Mouse (Mus musculus) left cerebral cortex, adult 2 months (tissue): ENCODE measurements around the gene Il24. TPM values are rescaled to one million over a fixed set of nuclear protein-coding genes. Genes with fewer than 3 reads are reported as not detected.

Source experiments
- DNase-seq, 2 experiments: peaks; one replicate each; pipeline ENCODE4 v3.0.0; 2021 to 2022; ENCODE audit warnings: low spot score in 2 of 2, mixed read lengths in 1 of 2; ENCODE audit errors: extremely low spot score in 1 of 2
- H3K27ac ChIP-seq: fragments of 200-600 bp; 2 replicates; pipeline ENCODE4 v1.8.1; 2022
- H3K4me3 ChIP-seq: fragments of 200-600 bp; 2 replicates; pipeline ENCODE4 v1.8.1; 2022
- CTCF ChIP-seq: fragments of 200-600 bp; IDR thresholded peaks from 2 replicates; pipeline ENCODE4 v1.8.1; 2022; ENCODE audit warnings: antibody characterized with exemption, mild to moderate bottlenecking, moderate library complexity
- intact Hi-C: fragments of 180-260 bp; cut with DNase I; formaldehyde crosslinking; loops from one replicate; pipeline ENCODE4 v1.15.1; 2025
- long read RNA-seq, 2 experiments: library from polyadenylated mRNA; stranded (forward); transcript quantifications; one replicate each; pipeline ENCODE4 v2.0.0; 2021; ENCODE audit warnings: borderline mapping rate in 2 of 2
- total RNA-seq, 2 experiments: library from RNA; stranded (reverse); gene quantifications; 2 replicates each; pipeline ENCODE4 v1.2.3; 2021

Gene Il24
- not detected for total RNA-seq
- long read RNA-seq, experiment 1 = 0 reads
- long read RNA-seq, experiment 2 = 0 reads

DNA sequence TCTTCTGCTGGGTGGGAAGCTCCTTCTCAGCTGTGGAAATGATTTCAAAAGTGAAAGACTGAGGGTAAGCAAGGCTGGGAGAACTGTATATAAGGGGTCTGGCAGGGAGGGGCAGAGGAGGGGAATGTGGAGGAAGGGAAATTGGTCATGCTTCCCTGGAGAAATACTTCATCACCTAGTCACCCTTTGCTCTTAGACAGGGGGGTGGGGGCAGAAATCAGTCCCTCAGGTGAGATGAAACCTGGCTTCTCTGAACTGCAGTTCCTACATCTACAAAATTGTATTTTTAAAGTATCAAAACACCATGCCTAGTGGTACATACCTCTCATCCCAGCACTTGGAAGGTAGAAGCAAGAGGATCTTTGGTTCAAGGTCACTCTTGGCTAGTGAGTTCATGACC, at the start of gene Il24:
Gene Il24 (minus strand): TSS at position 101 of the 400 bp plus-strand sequence.
- intact Hi-C loops = no loop called here
- no peak for TF ChIP-seq CTCF
- no peak for DNase-seq
- Histone ChIP-seq H3K27ac (no peak within 1 kb of the TSS), H3K4me3 (no peak within 1 kb of the TSS)

DNA sequence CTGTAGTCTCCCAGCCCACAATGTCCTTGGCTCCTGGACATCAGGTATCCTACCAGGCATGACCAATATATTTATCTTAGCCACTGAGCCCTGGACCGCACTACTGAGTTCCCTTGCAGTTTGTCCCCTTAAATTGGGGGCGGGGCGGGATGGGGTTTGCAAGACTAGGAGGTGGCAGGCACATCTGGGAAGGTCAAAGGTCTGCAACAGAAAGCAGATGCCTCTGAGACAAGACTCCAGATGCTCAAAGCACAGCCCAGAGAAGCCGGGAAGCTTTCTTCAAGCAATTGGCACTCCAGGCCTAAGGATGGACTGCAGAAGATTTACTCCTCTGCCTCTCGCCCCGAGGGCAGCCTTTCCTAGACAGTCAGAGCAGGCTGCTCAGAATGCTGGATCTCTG, 49.1 kb upstream of the Il24 start:
- DNase-seq = no peak
- no peak overlapping the region for H3K4me3 ChIP-seq
- no peak for TF ChIP-seq CTCF
- intact Hi-C loops = no loop called here
- no peak overlapping the region for H3K27ac ChIP-seq

DNA sequence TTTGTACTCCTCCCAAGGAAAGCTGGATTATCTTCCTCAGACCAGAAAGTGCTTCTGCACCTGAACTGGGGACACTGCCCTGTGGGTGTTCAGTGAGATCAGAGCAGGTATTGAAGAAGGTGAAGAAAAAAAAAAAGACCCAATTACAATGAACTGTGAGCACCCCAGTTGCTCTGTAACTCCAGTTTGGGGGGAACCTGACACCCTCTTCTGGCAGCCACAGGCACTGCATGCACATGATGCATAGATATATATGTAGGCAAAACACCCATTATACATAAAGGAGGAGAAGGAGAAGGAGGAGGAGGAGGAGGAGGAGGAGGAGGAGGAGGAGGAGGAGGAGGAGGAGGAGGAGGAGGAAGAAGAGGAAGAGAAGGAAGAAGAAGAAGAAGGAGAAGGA, 39.2 kb upstream of the Il24 start:
- DNase-seq = no peak
- Histone ChIP-seq H3K27ac (no peak overlapping the region), H3K4me3 (no peak overlapping the region)
- TF ChIP-seq CTCF = peak; percentile 15
- intact Hi-C loops = no loop called here

DNA sequence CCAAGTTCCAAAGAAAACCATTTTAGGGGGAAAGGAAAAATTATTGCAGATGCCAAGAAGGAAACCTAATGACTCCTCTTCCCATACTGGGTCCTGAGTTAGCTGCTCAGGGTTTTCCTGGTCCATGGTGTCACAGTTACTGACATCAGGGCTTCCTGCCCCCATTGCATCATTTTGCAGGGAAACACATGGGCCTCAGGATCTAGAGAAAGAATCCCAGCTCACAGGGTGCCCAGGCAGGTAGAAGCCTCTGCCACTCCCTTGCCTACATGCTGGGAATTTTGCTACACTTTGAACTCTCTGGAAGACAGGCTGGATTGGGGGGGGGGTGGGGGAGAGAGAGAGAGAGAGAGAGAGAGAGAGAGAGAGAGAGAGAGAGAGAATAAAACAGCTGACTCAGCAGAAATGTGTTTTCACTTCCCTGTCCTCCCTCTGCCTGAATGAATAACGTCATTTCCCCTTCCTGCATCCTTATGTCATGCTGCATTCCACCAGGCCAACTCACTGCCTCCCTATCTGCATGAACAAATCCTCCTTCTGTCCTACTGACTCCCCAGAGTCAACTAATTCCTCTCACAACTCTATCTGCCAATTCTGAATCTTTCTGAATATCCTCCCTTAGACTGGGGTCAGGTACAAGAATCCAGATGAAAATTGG, 31.2 kb upstream of the Il24 start:
- TF ChIP-seq CTCF = no peak
- DNase-seq = no peak
- intact Hi-C loops = no loop called here

DNA sequence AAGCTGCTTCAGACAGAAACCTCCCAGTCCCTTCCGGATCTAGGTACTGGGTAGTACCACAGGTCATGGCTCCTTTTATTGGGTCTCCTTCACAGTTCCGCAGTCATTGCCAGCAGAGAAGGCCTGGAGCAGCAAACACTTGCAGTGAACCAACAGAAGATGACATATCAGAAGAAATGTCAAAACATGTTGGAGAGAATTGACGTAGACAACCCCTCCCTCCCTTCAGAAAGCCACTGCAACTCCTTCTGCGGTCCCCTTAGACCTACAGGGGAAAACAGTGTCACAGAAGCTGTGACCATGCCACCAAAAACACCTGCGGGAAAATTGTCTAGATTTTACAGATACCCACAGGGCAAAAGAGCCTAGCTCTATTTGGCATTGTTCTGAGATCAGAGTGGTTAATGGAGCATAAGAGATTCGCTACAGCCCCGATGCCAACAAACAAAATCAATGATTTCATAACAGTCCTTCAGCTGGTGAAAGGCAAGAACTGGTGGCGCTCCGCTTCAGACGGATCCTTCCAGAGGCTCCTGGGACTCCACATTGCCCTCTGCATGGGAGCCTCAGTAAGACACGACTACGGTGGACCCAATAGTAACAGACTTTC, 24.3 kb upstream of the Il24 start, which contains the start of gene Il20:
Gene Il20 (minus strand): TSS at position 51 of the 610 bp plus-strand sequence.
- intact Hi-C loops = no loop called here
- Histone ChIP-seq H3K27ac (no peak within 1 kb of the TSS), H3K4me3 (no peak within 1 kb of the TSS)
- DNase-seq = no peak
- TF ChIP-seq CTCF = no peak

More for the DNA sequence above, 31.2 kb upstream of the Il24 start:
- Histone ChIP-seq H3K27ac (no peak overlapping the region), H3K4me3 (no peak overlapping the region)

DNA sequence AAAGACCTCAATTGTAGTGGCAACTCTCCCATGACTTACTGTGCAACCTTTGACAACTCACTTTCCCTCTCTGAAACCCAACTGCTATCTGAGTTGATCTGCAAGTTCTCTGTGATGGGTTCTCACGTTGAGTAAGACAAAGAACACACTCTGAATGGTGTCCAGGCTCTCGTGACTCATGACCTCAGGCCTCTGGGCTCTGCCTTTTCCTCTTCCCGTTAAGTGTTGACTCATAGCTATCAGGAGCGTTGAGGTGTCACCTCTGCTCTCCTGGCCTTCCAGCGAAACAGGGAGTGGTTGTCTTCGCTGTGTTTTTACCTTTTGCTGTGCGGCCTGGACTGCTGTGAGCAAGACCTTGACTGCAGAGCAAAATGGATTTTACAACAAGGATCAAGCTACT, 15.3 kb upstream of the Il24 start:
- DNase-seq = no peak

DNA sequence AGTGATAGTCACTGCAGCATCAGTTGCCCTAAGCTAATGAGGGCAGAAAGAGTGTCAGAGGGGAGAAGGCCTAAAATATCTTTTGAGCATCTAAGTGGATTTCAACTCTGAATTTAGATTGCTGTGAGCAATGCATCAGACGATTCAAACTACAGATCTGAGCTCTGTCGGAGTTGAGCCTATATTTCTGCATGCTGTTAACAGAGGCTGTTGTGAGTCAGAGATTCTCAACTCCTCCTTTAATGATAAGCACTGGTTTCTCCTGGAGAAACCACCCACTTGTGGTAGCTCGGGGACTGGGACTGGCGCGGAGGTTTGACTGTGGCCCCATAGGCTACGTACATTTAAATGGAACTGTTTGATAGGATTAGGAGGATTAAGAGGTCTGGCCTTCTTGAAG, 7.2 kb upstream of the Il24 start:
- DNase-seq = no peak
- no peak for TF ChIP-seq CTCF
- no peak overlapping the region for H3K27ac ChIP-seq
- H3K4me3 ChIP-seq = no peak overlapping the region
- intact Hi-C loops = no loop called here

More for the DNA sequence above, 15.3 kb upstream of the Il24 start:
- intact Hi-C loops = no loop called here
- no peak overlapping the region for H3K27ac ChIP-seq
- H3K4me3 ChIP-seq = no peak overlapping the region
- TF ChIP-seq CTCF = no peak

DNA sequence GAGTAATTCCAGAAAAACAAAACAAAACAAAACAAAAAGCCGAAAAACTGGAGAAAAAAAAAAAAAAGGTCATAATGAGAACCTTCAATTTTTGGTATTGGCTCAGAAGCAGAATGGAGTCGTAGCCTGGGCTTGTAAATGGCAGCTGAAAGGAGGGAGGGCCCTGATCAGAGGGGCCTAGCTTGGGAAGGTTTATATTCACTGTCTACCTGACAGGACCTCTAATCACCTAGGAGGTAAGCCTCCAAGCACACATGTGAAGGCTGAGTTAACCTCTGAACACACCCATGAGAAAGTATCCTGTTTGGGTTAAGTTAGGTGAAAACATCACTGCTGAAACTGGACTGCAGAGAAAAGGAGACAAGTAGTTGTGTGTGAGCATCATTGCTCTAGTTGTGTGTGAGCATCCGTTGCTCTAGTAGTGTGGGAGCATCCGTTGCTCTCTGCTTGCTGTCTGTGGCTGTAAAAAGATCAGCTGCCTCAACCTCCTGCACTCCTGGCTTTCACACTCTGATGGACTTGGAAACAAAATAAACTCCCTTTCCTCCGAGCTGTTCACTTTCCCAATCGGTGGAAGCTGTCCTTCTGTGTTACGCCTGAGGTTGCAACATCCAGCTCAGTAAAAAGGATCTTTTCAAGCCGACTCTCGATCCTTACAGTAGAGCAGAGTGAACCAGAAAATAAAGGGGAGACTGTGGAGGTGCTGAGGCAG, 6.2 kb upstream of the Il24 start:
- Histone ChIP-seq H3K4me3 (no peak overlapping the region), H3K27ac (no peak overlapping the region)
- no peak for DNase-seq
- TF ChIP-seq CTCF = no peak
- intact Hi-C loops = no loop called here

DNA sequence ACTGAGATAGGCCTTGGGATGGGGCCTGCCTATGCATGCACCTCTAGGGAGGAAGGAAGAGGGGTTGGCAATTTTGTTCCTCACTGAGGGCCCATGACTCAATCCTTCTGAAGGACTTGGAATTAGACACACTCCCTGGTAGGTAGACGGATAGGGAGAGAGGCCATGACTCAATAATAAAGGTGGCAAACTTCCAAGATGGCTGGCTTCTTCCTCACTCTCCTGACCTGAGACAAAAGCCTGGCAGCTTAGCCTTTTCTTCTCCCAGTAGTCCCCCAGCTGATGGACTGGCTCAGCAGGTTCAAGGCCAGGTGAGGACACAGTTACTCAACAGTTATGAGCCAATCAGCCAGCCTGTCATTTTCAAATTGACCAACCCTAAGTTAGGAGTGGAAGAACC, 5.2 kb upstream of the Il24 start:
- Histone ChIP-seq H3K27ac (no peak overlapping the region), H3K4me3 (no peak overlapping the region)
- no peak for TF ChIP-seq CTCF
- no peak for DNase-seq
- intact Hi-C loops = no loop called here

DNA sequence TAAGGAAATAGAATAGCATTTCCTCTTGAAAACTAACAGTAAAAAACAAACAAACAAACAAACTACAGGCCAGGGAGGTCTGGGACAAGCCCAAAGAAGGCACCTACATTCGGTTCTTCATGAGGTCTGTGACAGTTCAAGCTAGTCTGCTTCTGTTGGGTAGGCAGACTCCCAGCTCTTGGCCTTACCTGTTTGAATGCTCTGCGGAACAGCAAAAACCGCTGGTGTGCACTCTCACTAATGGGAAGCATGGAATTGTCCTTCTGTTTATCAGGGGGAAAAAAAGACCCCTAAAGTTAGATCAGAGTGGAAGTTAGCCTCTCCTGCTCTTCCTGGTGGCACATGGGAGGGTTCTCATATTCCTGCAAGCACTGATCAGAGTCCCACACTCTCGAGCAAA, 4.1 kb downstream of the Il24 start:
- no peak for TF ChIP-seq CTCF
- no peak overlapping the region for H3K27ac ChIP-seq
- no peak overlapping the region for H3K4me3 ChIP-seq
- intact Hi-C loops = no loop called here
- DNase-seq = no peak

DNA sequence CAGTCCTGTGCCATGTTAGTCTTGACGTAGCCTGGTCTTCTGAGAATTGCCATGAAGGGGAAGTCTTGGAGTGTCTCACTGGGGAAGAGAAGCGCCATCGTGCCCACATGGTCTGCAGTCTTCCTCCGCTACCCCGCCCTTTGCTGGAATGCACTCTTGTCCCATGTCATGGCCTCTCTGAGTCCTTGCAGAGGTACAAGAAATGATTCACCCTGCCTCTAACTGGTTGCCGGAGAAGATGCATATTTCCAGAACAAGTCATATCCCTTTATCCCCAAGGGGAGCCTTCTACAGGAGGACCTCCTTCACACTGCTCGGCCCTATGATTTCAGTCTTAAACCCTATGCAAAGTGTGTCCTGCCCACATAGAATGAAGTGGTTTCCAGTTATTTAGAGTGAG, 7.3 kb downstream of the Il24 start:
- intact Hi-C loops = loop anchor here (10.0 kb wide), 2 partner anchors 265 to 335 kb away; no protein-coding TSS in a partner anchor
- Histone ChIP-seq H3K4me3 (no peak overlapping the region), H3K27ac (no peak overlapping the region)
- DNase-seq = no peak
- TF ChIP-seq CTCF = no peak

DNA sequence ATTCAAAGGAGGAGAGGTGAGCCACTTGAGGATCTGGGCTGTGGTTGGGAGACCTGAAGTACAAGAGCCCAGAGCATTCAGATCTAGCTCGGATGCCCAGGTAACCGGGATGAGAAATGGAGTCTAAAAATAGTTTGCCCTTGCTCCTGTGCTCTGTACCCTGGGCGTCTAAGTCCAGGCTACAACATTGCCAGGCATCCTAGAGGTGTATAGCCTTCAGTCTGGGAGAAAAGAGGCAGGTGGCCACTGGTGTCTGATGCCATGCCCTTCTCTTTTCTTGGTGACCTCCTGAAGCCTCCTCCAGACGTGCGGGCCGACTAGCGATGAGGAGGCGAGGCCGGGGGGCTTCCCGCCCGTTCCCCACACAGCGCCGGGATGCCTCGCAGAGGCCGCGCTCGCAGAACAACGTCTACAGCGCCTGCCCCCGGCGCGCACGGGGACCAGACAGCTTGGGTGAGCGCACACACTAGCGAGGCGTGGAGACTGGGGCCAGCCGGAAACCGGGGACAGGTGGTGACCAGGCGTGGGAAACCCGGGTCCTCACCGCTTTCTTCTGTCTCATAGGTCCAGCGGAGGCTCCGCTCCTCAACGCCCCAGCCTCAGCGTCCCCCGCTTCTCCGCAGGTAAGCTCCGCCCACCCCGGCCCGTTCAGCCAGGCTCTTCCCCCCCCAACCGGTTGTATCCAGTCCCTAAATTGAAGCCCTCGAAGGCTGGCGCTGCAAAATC, 9.2 kb downstream of the Il24 start:
- H3K4me3 ChIP-seq = peak overlapping the region; percentile 48
- H3K27ac ChIP-seq = no peak overlapping the region
- no peak for TF ChIP-seq CTCF
- peak; percentile 24 to 34 for DNase-seq
- intact Hi-C loops = loop anchor here (1.0 to 10.0 kb wide), 5 partner anchors 101 to 383 kb away; no protein-coding TSS in a partner anchor
